Mouse (Mus musculus): ENCODE data around the gene Adcy10.

- TF ChIP-seq CTCF (IDR thresholded peaks at IDR 0.05; ENCODE audit: insufficient read depth, low read depth, low read length) (no peak), POLR2A (IDR thresholded peaks at IDR 0.05; ENCODE audit: insufficient read depth, low read depth, low read length) (no peak)
Observed at GRCm38 (mm10) chr1:165581255-165581654, 96.3 kb downstream of the Adcy10 start.
